Mouse (Mus musculus) heart, postnatal 36 days (tissue): ENCODE measurements at regions not wholly inside any gene's neighbourhood (a gene's known extent, or its start where the extent isn't known, plus 50 kb on each side); places are given as distances from the start of the nearest gene placed in this dataset.

Experiments used
- DNase-seq, 2 experiments: peaks; one replicate each; pipeline ENCODE4 v3.0.0; 2021 to 2022
- intact Hi-C: fragments of 180-260 bp; cut with DNase I; formaldehyde crosslinking; loops from one replicate; pipeline ENCODE4 v1.15.1; 2025

GRCm38 (mm10) chr16:71197523-71197922 is 883.8 kb downstream of the Gbe1 start:
- intact Hi-C loops, result loop anchor here (10.0 kb wide), 1 partner anchor 363 kb away; no protein-coding TSS in a partner anchor
- DNase-seq, result no peak

- intact Hi-C loops, result no loop called here
- no peak for DNase-seq
Measured at GRCm38 (mm10) chr16:71208806-71209205, 895.1 kb downstream of the Gbe1 start.

- DNase-seq, result no peak
- intact Hi-C loops, result no loop called here
Measured at GRCm38 (mm10) chr16:71224469-71224868, 910.7 kb downstream of the Gbe1 start.

GRCm38 (mm10) chr16:71230104-71230653 is 916.4 kb downstream of the Gbe1 start:
- no peak for DNase-seq
- intact Hi-C loops, result no loop called here

GRCm38 (mm10) chr16:71243065-71243464 is 929.3 kb downstream of the Gbe1 start:
- DNase-seq, result no peak
- intact Hi-C loops, result no loop called here

- intact Hi-C loops, result no loop called here
- no peak for DNase-seq
Measured at GRCm38 (mm10) chr16:71243480-71243879, 929.7 kb downstream of the Gbe1 start.

GRCm38 (mm10) chr16:71247516-71248139 is 933.9 kb downstream of the Gbe1 start:
- intact Hi-C loops, result loop anchor here (2.0 kb wide), 1 partner anchor 967 kb away; no protein-coding TSS in a partner anchor
- DNase-seq, result peak; percentile 3 to 33

GRCm38 (mm10) chr16:71255740-71256139 is 942.0 kb downstream of the Gbe1 start:
- no peak for DNase-seq
- intact Hi-C loops, result no loop called here

GRCm38 (mm10) chr16:71256175-71256574 is 942.4 kb downstream of the Gbe1 start:
- intact Hi-C loops, result no loop called here

GRCm38 (mm10) chr16:71267191-71267590 is 953.4 kb downstream of the Gbe1 start:
- intact Hi-C loops, result no loop called here

More at GRCm38 (mm10) chr16:71256175-71256574, 942.4 kb downstream of the Gbe1 start:
- DNase-seq, result no peak

More at GRCm38 (mm10) chr16:71267191-71267590, 953.4 kb downstream of the Gbe1 start:
- DNase-seq, result no peak
